Mouse (Mus musculus) lung, postnatal 14 days (tissue): Measurements from ENCODE around the gene Atl1.

ENCODE experiments used
- DNase-seq: peaks from one replicate; pipeline ENCODE4 v3.0.0; 2021

Atl1 gene

DNA sequence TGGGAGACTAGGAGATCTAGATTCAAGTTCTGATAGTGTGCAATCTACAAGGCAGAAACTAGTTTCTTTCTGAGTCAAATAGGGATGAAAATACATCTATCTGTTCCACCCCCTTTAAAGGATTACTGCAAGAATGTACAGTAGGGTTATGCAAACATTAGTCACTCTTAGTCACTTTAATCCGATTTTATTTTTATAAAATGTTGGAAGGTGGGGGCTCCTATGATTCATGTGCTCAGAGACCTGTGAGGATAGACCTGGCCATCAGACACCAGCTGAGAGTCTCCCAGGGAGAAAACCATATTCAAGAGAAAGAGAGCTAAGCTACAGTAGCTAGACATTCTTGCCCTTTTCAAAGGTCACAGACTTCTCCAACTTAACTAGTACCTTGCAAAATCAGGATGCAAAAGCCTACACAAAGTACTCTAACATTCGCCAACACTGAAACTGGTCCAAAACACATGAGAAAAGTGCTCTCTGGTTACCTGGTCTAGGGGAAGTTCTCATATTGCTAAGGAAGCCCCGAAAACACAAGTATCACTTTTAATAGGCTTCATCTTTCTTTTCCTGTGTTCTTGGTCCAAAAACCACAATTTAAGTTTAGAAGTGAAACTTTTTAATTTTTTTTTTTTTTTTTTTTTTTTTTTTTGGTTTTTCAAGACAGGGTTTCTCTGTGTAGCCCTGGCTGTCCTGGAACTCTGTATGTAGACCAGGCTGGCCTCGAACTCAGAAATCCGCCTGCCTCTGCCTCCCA is 7.1 kb upstream of the Atl1 start:
- no peak for DNase-seq

- no peak for DNase-seq
Observed at GRCm38 (mm10) chr12:69887776-69888175, 4.6 kb upstream of the Atl1 start.

DNA sequence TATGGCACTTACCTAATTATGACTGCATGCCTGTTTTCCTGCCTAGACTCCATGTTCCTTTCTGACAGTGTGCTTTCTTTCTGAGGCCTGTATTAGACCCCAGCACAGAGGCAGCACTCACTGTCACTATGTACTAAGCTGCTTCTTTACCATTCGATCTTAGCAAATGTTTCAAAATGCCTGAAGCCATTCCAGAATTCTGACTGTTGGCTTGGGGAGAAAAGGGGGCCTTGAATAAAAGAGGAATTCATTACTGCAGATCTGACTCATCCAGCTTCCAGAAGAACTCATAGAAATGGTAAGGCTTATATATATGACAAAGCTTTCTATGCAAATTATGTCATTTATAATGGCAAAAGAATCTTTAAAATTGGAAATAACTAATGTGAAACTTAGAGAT is 4.1 kb upstream of the Atl1 start:
- no peak for DNase-seq

GRCm38 (mm10) chr12:69890051-69890450 is 2.4 kb upstream of the Atl1 start:
- DNase-seq = no peak

DNA sequence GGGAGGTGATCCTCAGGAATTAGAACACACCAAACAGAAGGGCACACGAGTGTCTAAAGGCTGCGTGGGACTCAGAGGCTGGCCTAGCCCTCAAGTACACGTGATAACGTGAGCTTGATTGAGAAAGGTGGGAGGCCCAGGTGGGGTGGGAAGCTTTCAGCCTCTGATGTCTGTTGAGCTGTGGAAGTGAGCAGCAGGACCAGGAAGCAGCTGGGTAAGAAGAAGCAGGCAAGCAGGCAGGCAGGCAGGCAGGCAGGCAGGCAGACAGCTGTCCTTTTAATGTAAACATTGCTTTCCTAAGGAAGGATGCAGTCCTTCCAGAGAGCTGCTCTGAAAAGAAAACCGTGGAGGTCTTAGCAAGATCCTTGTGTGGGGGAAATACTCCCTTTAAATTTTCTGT is 1.9 kb upstream of the Atl1 start:
- DNase-seq = peak; percentile 28

- no peak for DNase-seq
Observed at GRCm38 (mm10) chr12:69891721-69892120, 693 bp upstream of the Atl1 start.

DNA sequence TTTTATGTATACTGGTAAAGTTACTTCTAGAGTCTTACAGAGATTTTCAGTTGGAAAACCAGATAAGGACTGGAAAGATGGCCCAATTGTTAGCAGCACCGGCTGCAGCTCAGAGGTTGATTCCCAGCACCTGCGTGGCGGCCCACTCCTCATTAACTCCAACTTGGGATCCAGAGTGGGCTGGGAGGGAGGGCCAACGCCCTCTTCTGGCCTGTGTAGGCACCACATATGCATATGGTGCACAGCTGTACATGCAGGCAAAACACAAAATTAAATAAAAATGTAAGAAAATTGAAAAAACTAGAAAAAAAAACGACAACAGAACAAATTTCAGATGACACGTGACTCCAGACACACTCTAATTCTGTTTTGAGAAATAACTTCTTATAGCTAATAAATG is 1.5 kb downstream of the Atl1 start:
- no peak for DNase-seq

- no peak for DNase-seq
Observed at GRCm38 (mm10) chr12:69895046-69895445, 2.6 kb downstream of the Atl1 start.

DNA sequence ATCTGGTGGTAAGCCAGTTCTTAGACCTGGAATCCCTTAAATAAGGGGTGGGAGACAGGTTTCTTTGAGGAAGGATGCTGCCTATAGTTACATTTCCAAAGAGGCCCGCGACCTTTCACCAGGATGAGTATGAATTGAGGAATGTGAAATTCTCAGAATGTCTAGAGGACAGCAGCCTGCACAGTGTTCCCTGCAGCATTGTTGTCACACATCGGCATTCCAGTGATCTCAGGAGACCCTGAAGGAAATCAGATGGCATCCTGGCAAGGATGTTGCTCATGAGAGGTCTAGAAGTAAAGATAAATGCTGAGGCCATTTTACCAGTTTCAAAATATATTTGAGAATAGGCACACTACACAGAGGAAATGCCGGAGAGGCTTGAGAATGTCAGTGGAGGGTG is 5.7 kb downstream of the Atl1 start:
- no peak for DNase-seq

- DNase-seq = no peak
Observed at GRCm38 (mm10) chr12:69904991-69905390, 12.6 kb downstream of the Atl1 start.

DNA sequence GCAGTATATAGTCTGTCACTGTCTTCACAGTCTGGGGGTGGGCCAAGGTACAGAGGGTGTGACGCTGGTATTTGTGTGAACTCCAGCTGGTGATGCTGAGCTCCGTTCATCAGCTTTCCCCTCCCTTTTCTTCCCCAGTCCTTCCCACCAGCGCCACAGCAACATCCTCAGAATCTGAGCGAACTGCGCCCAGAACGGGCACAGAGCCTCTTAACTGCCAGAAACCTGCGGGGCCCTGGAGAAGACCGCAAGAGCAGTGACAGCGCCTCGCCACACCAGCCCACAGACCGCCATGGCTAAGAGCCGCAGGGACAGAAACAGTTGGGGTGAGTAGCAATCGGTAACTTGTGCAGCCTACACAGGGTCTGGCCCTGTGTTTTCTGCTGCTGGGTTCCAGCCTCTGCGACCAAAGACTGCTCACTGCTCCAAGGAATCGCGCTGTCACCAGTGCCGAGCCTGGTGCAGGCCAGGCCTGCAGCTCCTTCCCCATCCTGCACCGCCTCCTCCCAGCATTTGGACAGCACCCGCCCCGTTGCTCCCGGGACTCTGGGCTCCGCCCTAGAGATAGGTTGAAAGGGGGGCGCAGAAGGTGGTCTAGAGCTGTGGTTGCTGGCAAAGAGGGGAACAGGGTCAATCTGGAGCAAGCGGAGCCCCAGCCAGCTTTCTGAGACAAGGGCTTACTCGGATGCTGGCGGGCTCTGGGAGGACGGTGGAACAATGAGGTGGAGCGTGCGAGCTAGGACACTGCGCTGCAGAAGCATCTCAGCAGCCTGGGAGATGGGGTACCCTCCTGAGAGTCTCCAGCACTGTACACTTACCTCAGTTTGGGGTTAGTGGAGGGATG is 15.5 kb downstream of the Atl1 start:
- no peak for DNase-seq

DNA sequence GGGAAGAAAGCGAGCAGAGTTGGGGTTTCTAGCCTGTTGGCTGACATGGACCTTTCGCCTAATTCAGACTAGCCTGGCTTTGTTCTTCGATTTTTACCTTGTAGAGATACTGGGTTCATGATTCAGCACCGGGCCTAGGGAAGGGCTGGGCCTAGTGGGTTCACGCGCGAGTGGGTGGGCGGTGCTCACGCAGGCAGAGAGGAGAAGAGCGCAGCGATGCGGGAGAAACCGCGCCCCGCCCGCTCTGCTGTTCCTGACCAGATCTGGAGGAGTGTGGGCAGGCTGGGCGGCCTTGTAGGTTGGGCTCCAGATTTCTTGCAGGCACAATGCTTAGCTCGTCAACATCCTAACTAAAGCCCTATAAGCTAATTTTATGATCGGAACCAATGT is 16.1 kb downstream of the Atl1 start:
- DNase-seq = no peak

GRCm38 (mm10) chr12:69911906-69912305 is 19.5 kb downstream of the Atl1 start:
- DNase-seq = no peak

- no peak for DNase-seq
Observed at GRCm38 (mm10) chr12:69912737-69913136, 20.3 kb downstream of the Atl1 start.

DNA sequence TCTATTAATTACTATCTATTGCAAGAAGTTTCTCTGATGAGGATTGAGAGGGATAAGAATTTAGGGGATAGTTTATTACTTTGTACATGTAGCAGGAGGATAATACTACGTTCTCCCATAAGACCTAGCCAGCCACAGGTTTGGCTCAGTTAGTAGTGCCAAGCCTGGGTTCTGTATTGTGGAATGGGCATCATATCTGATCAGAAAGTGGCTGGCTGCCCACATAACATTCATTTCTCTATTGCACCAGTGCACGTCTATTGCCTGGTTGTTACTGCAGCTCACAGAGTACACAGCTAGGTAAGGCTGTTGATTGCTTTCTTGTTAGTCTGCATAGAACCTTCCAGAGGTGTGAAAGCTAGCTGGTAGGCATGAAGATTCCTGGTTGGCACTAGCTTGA is 25.5 kb downstream of the Atl1 start:
- DNase-seq = no peak

GRCm38 (mm10) chr12:69922099-69922498 is 29.7 kb downstream of the Atl1 start:
- DNase-seq = no peak

DNA sequence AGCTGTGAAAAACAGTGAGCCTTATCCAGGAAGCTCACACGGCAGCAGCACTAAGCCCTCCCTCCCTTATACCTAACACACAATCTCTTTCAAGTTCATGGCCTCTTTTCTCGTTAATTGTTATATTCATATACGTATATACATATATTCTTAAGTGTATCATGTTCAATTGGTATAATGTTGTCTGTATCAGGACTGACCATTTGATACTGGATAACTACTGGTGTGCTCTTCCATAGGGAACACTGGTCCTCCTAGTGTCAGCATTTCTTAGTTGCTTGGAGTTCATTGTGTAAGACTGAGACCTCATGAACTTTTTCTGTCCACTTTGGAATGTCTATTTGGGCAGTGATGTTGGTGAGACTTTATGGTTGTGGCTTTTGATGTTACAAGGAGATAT is 30.7 kb downstream of the Atl1 start:
- no peak for DNase-seq

DNA sequence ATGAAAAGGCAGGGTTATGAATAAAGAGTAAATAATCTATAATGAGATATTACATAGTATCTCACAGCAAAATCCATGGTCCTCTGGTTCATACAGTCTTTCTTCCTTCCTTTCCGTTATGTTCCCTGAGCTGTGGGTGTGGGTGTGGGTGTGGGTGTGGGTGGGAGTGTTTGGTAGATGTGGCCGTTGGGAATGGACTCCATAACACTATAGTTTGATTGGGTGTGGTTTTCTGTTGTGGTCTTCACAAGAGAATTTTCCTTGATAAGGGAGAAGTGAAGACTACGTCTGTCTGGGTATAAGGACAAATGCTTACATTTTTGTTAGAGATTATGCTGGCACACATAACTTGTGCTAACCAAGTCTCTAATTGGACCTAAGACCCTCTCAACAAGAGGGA is 31.2 kb downstream of the Atl1 start:
- no peak for DNase-seq

- DNase-seq = peak; percentile 54
Observed at GRCm38 (mm10) chr12:69924012-69924411, 31.6 kb downstream of the Atl1 start.

- DNase-seq = no peak
Observed at GRCm38 (mm10) chr12:69926716-69927115, 34.3 kb downstream of the Atl1 start.

- no peak for DNase-seq
Observed at GRCm38 (mm10) chr12:69937731-69938130, 45.3 kb downstream of the Atl1 start.

- no peak for DNase-seq
Observed at GRCm38 (mm10) chr12:69939291-69939690, 46.9 kb downstream of the Atl1 start.

GRCm38 (mm10) chr12:69941655-69942329 is 49.4 kb downstream of the Atl1 start:
- no peak for DNase-seq

GRCm38 (mm10) chr12:69945861-69946260 is 53.4 kb downstream of the Atl1 start:
- DNase-seq = no peak
